Mouse (Mus musculus) neutrophil, adult 59 days (primary cell): ENCODE measurements around the gene Hamp. TPM values are rescaled to one million over a fixed set of nuclear protein-coding genes. Genes with fewer than 3 reads are reported as not detected.

Experiments used
- total RNA-seq, 2 experiments: library from RNA; stranded (reverse); gene quantifications; 1 replicate in 1 of 2; 2 replicates in 1 of 2; pipeline ENCODE4 v1.2.4; 2023

Hamp gene
- total RNA-seq = not detected

GRCm38 (mm10) chr7:30943909-30944635 lies at the start of gene Hamp:
Gene Hamp (minus strand): TSS chr7:30944032.

DNA sequence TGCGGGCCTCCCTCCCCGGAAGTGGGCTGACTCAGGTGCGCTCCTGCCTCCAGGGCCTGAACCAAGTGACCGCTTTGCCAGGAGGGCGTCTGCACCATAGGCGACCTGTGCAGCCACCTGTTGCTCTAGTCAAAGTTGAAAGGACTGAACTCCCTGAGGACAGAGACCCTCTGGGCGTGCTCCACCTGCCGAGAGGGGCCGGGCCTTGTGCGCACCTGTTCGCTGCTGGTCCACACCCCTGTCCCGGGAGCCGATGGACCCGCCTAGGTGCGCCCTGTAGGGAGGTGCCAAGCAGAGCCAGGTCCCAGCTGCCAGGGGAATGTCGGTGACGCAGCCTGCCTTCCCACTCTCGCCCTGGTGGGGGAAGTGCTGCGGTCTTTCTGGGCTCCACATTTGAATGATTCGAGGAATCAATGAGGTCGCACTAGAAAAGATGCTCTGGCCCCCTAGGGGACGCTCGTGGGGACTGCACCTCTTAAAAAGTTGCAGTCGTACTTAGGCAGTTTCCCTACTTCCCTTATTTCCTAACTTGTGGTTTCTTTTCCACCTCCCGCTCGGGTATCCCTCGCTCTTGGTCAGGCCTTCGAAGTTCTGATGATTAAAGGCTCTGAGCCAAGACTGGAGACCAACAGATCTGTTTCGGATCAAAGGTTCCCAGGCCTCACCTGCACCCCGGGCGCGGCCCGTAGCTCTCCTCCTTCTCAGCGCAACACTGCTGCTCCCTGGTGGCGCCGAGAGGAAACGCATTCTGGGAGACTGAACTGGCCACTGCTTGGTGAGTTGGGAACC lies 29.9 kb upstream of the Hamp start, which contains the start of gene Fam187b:
Gene Fam187b (plus strand): TSS at position 290 of the 789 bp plus-strand sequence.

DNA sequence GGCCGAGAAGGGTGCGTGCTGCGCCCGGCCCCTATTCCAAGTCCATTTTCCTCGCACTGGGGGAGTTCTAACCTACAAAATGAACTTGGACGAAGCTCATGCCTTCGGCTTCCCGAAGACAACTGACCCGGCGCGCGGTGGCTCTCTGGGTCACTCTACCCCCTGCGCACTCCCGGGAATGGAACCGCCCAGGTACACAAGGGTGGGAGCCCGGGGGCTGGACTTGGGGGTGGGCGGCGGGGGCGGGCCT lies 29.3 kb upstream of the Hamp start, which contains the start of gene Lsr:
Gene Lsr (minus strand): TSS at position 214 of the 250 bp plus-strand sequence.

GRCm38 (mm10) chr7:30956756-30957366 lies 13.0 kb upstream of the Hamp start, which contains the start of gene Usf2:
Gene Usf2 (minus strand): TSS chr7:30956803.

DNA sequence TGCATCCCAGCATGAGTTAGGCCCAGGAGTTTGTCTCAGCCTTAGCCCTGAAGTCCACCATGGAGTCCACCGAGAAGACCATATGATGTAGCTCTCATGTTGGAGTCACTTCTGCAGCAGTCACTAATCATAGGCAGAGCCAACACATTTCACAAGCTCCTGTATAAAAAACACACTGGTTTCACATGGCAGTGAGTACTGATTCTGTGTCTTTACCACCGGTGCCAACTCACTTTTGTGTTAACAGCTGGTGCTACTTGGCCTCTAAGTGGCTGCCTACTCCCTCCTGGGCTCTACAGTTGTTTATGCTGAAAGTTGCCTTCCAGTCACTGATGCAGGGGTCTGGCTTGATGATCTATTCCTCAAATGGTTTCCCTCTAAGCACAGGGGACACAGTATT lies 19.3 kb downstream of the Hamp start, which contains the start of gene Hamp2:
Gene Hamp2 (minus strand): TSS at position 101 of the 400 bp plus-strand sequence.

GRCm38 (mm10) chr7:30914732-30915131 lies 29.1 kb downstream of the Hamp start, which contains the start of gene Mag:
Gene Mag (minus strand): TSS chr7:30914873.

Other genes starting within 250 kb of the Hamp start
- not detected for gene 2200002J24Rik, start 245.1 kb downstream of the Hamp start, total RNA-seq
- under 1 TPM; 0.37 to 0.58 TPM for gene Atp4a, start 231.8 kb downstream of the Hamp start, total RNA-seq
- gene Tmem147, start 214.5 kb downstream of the Hamp start, total RNA-seq = 10 to 100 TPM; 26.6 to 35.5 TPM
- not detected for gene Gapdhs, start 200.4 kb downstream of the Hamp start, total RNA-seq
- 1 to 10 TPM; 1.9 to 3.2 TPM for gene Sbsn, start 192.6 kb downstream of the Hamp start, total RNA-seq
- 1 to 10 TPM; 1.4 to 3.3 TPM for gene Dmkn, start 180.3 kb downstream of the Hamp start, total RNA-seq
- not detected for gene Krtdap, start 156.1 kb downstream of the Hamp start, total RNA-seq
- gene Ffar2, start 120.3 kb downstream of the Hamp start, total RNA-seq = 10 to 100 TPM; 38.5 to 40.3 TPM
- gene Ffar3, start 87.9 kb downstream of the Hamp start, total RNA-seq = not detected
- not detected for gene Ffar1, start 82.5 kb downstream of the Hamp start, total RNA-seq
- gene Cd22, start 63.7 kb downstream of the Hamp start, total RNA-seq = 1 to 10 TPM; 4.9 to 5.4 TPM
- gene Mag, start 29.2 kb downstream of the Hamp start, total RNA-seq = 1 to 10 TPM; 1.1 to 1.9 TPM
- 1 to 10 TPM in 1 of 2 experiments, not detected in 1; 2.0 TPM for gene Hamp2, start 19.4 kb downstream of the Hamp start, total RNA-seq
- gene Usf2, start 12.8 kb upstream of the Hamp start, total RNA-seq = 100 to 1,000 TPM; 125 to 137 TPM
- 1 to 10 TPM; 2.4 to 3.4 TPM for gene Lsr, start 29.4 kb upstream of the Hamp start, total RNA-seq
- gene Fam187b, start 29.8 kb upstream of the Hamp start, total RNA-seq = under 1 TPM; 0.49 to 0.62 TPM
- 100 to 1,000 TPM; 709 to 844 TPM for gene Fxyd5, start 98.4 kb upstream of the Hamp start, total RNA-seq
- not detected for gene Fxyd7, start 107.4 kb upstream of the Hamp start, total RNA-seq
- not detected for gene Fxyd1, start 113.2 kb upstream of the Hamp start, total RNA-seq
- under 1 TPM in 1 of 2 experiments, not detected in 1; 0.15 TPM for gene Lgi4, start 115.3 kb upstream of the Hamp start, total RNA-seq
- gene Fxyd3, start 132.7 kb upstream of the Hamp start, total RNA-seq = not detected
- gene Hpn, start 171.3 kb upstream of the Hamp start, total RNA-seq = 1 to 10 TPM; 2.1 to 3.4 TPM
- gene Scn1b, start 183.0 kb upstream of the Hamp start, total RNA-seq = 1 to 10 TPM; 6.2 to 8.8 TPM
- 100 to 1,000 TPM; 112 to 127 TPM for gene Gramd1a, start 211.9 kb upstream of the Hamp start, total RNA-seq